Mouse (Mus musculus): ENCODE measurements around the gene Rasip1.

Gene Rasip1

DNA sequence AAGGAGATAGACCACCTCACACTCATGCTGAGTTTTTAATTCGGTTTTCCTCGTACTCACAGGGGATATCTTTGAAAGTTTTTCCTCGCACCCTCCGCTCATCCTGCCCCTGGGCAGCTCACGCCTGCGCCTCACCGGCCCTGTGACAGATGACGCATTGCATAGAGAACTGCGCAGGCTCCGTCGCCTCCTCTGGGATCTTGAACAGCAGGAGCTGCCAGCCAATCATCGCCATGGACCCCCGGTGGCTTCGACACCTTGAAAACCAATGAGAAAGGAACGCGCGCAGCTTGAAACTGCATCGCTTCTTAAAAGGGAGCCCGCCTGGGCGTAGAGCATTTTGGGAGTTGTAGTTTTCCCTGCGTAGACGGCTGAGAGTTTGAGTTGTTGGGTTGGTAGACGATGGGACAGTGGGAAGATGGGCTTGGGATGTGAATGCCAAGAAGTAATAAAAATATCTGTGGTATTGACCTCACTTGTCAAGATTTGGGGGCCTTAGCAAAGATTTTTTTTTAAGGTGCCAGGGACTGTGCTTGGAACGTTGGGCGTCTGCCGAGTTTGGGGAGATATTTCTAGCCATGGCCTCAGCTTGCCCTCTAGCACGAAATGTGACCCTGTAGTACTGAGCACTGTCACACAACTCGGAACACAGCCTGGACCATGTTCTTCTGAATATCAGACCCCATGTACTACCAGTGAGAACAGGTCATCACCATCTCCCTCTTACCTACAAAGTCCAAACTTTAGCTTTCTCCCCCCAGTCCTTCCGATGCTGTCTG, 11.5 kb downstream of the Rasip1 start:
- Histone ChIP-seq H3K9me3 (ENCODE audit: low read length) (no peaks in the 10 kb centered on the region), H3K27me3 (ENCODE audit: insufficient read depth, low read length) (peaks cover 41% of the 10 kb centered on the region), H3K4me1 (replicated peaks; ENCODE audit: low read depth, low read length) (peaks cover 83% of the 10 kb centered on the region), H3K36me3 (ENCODE audit: insufficient read depth, low read length) (peaks cover 16% of the 10 kb centered on the region), H3K4me3 (replicated peaks; ENCODE audit: low read length) (peak overlapping the region; percentile 35)
- TF ChIP-seq NANOG (IDR thresholded peaks at IDR 0.05; ENCODE audit: borderline replicate concordance, low read length) (no peak), POU5F1 (IDR thresholded peaks at IDR 0.05; ENCODE audit: borderline replicate concordance, low read length) (no peak), CTCF (conservative IDR thresholded peaks at IDR 0.05; ENCODE audit: low read length) (no peak)

GRCm38 (mm10) chr7:45639561-45640027, 12.3 kb downstream of the Rasip1 start, which contains the start of gene Mamstr:
Gene Mamstr, plus strand, starts transcription at chr7:45639977.
- TF ChIP-seq NANOG (IDR thresholded peaks at IDR 0.05; ENCODE audit: borderline replicate concordance, low read length) (no peak), CTCF (conservative IDR thresholded peaks at IDR 0.05; ENCODE audit: low read length) (no peak), POU5F1 (IDR thresholded peaks at IDR 0.05; ENCODE audit: borderline replicate concordance, low read length) (no peak)
- Histone ChIP-seq H3K9me3 (ENCODE audit: low read length) (no peaks in the 10 kb centered on the region), H3K4me1 (replicated peaks; ENCODE audit: low read depth, low read length) (peaks cover 90% of the 10 kb centered on the region), H3K36me3 (ENCODE audit: insufficient read depth, low read length) (peaks cover 16% of the 10 kb centered on the region), H3K27me3 (ENCODE audit: insufficient read depth, low read length) (peaks cover 47% of the 10 kb centered on the region), H3K4me3 (replicated peaks; ENCODE audit: low read length) (peak within 1 kb of the TSS; percentile 35)

- Histone ChIP-seq H3K4me3 (replicated peaks; ENCODE audit: low read length) (no peak overlapping the region), H3K4me1 (replicated peaks; ENCODE audit: low read depth, low read length) (peaks cover 87% of the 10 kb centered on the region), H3K9me3 (ENCODE audit: low read length) (no peaks in the 10 kb centered on the region), H3K27me3 (ENCODE audit: insufficient read depth, low read length) (peaks cover 52% of the 10 kb centered on the region), H3K36me3 (ENCODE audit: insufficient read depth, low read length) (peaks cover 16% of the 10 kb centered on the region)
- TF ChIP-seq CTCF (conservative IDR thresholded peaks at IDR 0.05; ENCODE audit: low read length) (no peak), NANOG (IDR thresholded peaks at IDR 0.05; ENCODE audit: borderline replicate concordance, low read length) (no peak), POU5F1 (IDR thresholded peaks at IDR 0.05; ENCODE audit: borderline replicate concordance, low read length) (no peak)
Measured at GRCm38 (mm10) chr7:45640191-45640957, 13.1 kb downstream of the Rasip1 start.

GRCm38 (mm10) chr7:45641391-45642040, 14.2 kb downstream of the Rasip1 start:
- H3K4me1 ChIP-seq (replicated peaks; ENCODE audit: low read depth, low read length): peaks cover 75% of the 10 kb centered on the region
- no peak overlapping the region for H3K4me3 ChIP-seq (replicated peaks; ENCODE audit: low read length)
- H3K36me3 ChIP-seq (ENCODE audit: insufficient read depth, low read length): peaks cover 14% of the 10 kb centered on the region
- TF ChIP-seq NANOG (IDR thresholded peaks at IDR 0.05; ENCODE audit: borderline replicate concordance, low read length) (no peak), CTCF (conservative IDR thresholded peaks at IDR 0.05; ENCODE audit: low read length) (no peak), POU5F1 (IDR thresholded peaks at IDR 0.05; ENCODE audit: borderline replicate concordance, low read length) (no peak)
- H3K9me3 ChIP-seq (ENCODE audit: low read length): no peaks in the 10 kb centered on the region
- H3K27me3 ChIP-seq (ENCODE audit: insufficient read depth, low read length): peaks cover 52% of the 10 kb centered on the region

GRCm38 (mm10) chr7:45642083-45642482, 14.8 kb downstream of the Rasip1 start:
- no peak overlapping the region for H3K4me3 ChIP-seq (replicated peaks; ENCODE audit: low read length)

GRCm38 (mm10) chr7:45642503-45643255, 15.4 kb downstream of the Rasip1 start:
- Histone ChIP-seq H3K4me3 (replicated peaks; ENCODE audit: low read length) (peak overlapping the region; percentile 73), H3K36me3 (ENCODE audit: insufficient read depth, low read length) (peaks cover 2% of the 10 kb centered on the region), H3K9me3 (ENCODE audit: low read length) (peaks cover 5% of the 10 kb centered on the region), H3K27me3 (ENCODE audit: insufficient read depth, low read length) (peaks cover 60% of the 10 kb centered on the region), H3K4me1 (replicated peaks; ENCODE audit: low read depth, low read length) (peaks cover 71% of the 10 kb centered on the region)
- TF ChIP-seq NANOG (IDR thresholded peaks at IDR 0.05; ENCODE audit: borderline replicate concordance, low read length) (no peak), CTCF (conservative IDR thresholded peaks at IDR 0.05; ENCODE audit: low read length) (no peak), POU5F1 (IDR thresholded peaks at IDR 0.05; ENCODE audit: borderline replicate concordance, low read length) (no peak)

More at GRCm38 (mm10) chr7:45642083-45642482, 14.8 kb downstream of the Rasip1 start:
- Histone ChIP-seq H3K9me3 (ENCODE audit: low read length) (no peaks in the 10 kb centered on the region), H3K36me3 (ENCODE audit: insufficient read depth, low read length) (peaks cover 8% of the 10 kb centered on the region), H3K4me1 (replicated peaks; ENCODE audit: low read depth, low read length) (peaks cover 71% of the 10 kb centered on the region), H3K27me3 (ENCODE audit: insufficient read depth, low read length) (peaks cover 55% of the 10 kb centered on the region)
- TF ChIP-seq NANOG (IDR thresholded peaks at IDR 0.05; ENCODE audit: borderline replicate concordance, low read length): no peak
- no peak for TF ChIP-seq POU5F1 (IDR thresholded peaks at IDR 0.05; ENCODE audit: borderline replicate concordance, low read length)
- no peak for TF ChIP-seq CTCF (conservative IDR thresholded peaks at IDR 0.05; ENCODE audit: low read length)

DNA sequence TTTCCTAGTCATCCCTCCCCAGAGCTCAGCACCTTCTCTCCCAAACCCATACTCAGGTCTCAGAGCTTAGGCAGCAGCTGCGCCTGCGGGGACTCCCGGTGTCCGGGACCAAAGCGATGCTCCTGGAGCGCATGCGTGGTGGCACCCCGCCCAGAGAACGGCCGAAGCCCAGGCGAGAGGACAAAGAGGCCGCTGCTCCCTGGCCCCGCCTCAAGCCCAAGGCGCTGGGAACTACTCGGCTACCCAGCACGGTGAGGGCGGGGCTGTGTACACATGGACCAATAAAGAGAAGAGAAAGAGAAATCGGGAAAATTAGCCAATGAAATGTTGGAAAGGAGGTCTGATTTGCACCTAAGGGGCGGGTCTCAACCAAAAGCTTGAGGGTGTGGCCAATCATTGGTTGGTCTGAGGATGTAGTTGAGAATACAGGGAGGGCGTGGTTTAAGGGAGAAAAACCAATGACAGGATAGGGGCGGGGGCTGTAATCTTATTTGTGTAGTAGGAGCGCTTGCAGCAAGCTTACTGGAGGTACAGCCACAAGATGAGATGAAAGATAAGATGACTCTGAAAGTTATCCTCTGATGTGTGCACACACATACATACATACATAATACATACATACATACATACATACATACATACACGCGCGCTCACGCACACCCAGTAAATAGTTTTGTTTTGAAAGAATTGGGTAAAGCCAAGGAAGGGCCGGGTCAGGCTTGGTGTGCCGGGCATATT, 16.3 kb downstream of the Rasip1 start:
- Histone ChIP-seq H3K9me3 (ENCODE audit: low read length) (peaks cover 12% of the 10 kb centered on the region), H3K4me3 (replicated peaks; ENCODE audit: low read length) (peak overlapping the region; percentile 73), H3K27me3 (ENCODE audit: insufficient read depth, low read length) (peaks cover 58% of the 10 kb centered on the region), H3K4me1 (replicated peaks; ENCODE audit: low read depth, low read length) (peaks cover 63% of the 10 kb centered on the region), H3K36me3 (ENCODE audit: insufficient read depth, low read length) (no peaks in the 10 kb centered on the region)
- TF ChIP-seq POU5F1 (IDR thresholded peaks at IDR 0.05; ENCODE audit: borderline replicate concordance, low read length): no peak

Measured in E14TG2a.4 (cell line).